Comparison of ENCODE assay signal across 7 mouse cellular contexts in the genomic region with DNA sequence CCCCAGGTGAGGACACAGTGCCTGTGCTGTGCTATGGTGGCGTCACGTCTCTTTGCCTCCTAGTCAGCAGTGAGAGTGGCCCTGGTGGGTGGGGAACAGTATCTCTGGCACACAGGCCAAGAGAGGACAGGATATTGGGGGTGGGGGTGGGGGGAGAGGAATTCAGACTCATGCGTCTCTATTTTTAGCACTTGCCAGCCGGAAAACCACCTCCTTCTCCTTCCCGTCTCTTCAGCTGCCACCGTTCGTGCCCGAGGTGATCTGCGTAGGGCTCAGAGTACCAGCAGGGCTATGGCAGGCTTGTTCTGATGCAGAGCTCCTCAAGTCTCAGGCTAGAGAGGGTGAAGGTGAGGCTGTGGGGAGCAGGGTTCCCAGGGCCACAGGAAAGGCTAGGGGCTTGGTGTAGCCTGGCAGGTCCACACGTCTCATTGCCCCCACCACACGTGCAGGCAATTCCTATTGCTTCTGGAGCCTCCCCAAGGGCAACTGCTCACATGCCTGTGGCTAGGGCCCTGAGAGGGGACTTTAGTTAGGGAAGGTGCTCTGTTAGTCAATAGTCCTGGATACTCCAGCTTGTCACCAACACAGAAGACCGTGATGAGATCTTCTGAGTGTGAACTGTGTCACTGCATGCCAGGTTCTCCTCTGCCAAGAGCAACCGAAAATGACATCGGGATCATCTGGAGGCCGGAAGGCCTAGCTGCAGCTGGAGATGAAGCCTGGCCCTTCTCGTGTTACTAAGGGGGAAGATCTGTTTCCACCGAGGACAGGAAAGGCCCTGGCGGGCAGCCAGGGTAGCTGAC. TPM values are rescaled to one million over a fixed set of nuclear protein-coding genes. Genes with fewer than 3 reads are reported as not detected.
DNase-seq lines count a peak whose midpoint lies in the region; ATAC-seq and TF ChIP-seq lines count a peak whose summit lies in the region.

A gene (plus strand): TSS at position 230 of the 803 bp plus-strand sequence.

- ATAC-seq in heart, postnatal 0 days (ENCODE audit: insufficient read depth, low read depth): peak; percentile 52
- peak; percentile 39 for ATAC-seq in lung, embryonic 16.5 days (ENCODE audit: low read depth)
- ATAC-seq in megakaryocyte-erythroid progenitor cell, adult 5-6 weeks (replicated peaks; ENCODE audit: low FRiP score, low TSS enrichment, poor library complexity, severe bottlenecking): no peak

- TF ChIP-seq EP300 in heart, postnatal 0 days (IDR thresholded peaks at IDR 0.05; ENCODE audit: low read depth): peak; percentile 70

- H3K36me3 ChIP-seq in heart, postnatal 0 days (replicated peaks; ENCODE audit: control insufficient read depth, insufficient read depth, low read length): no peaks in the 10 kb centered on the region
- H3K36me3 ChIP-seq in lung, embryonic 16.5 days (ENCODE audit: control insufficient read depth, insufficient read depth, low read length): no peaks in the 10 kb centered on the region

- 4% methylated on average over 18 of the region's 18 CpGs for WGBS in heart, postnatal 0 days
- WGBS in lung, embryonic 16.5 days: 21% methylated on average over 18 of the region's 18 CpGs

- TF ChIP-seq CTCF in cortical plate, adult 2 months (IDR thresholded peaks at IDR 0.05; ENCODE audit: extremely low read depth, insufficient read depth, low read length): no peak
- TF ChIP-seq CTCF in heart, postnatal 0 days (IDR thresholded peaks at IDR 0.05; ENCODE audit: low read depth): no peak

- TF ChIP-seq POLR2A in cortical plate, adult 2 months (IDR thresholded peaks at IDR 0.05; ENCODE audit: extremely low read depth, insufficient read depth, low read length): no peak

- H3K4me3 ChIP-seq in cortical plate, adult 2 months (ENCODE audit: insufficient read depth, low read length): no peak within 1 kb of the TSS
- H3K4me3 ChIP-seq in heart, postnatal 0 days (ENCODE audit: low read depth, low read length): no peak within 1 kb of the TSS
- H3K4me3 ChIP-seq in lung, embryonic 16.5 days (ENCODE audit: low read length): no peak within 1 kb of the TSS; the same call in 1 of the 2 replicates

- peak within 1 kb of the TSS; percentile 27; the same call in 1 of the 2 replicates for H3K27ac ChIP-seq in cortical plate, adult 2 months (ENCODE audit: insufficient read depth, low read length)
- peak within 1 kb of the TSS; percentile 99 for H3K27ac ChIP-seq in heart, postnatal 0 days (ENCODE audit: low read depth)
- H3K27ac ChIP-seq in lung, embryonic 16.5 days (ENCODE audit: low read length): peak within 1 kb of the TSS; percentile 99

- H3K27me3 ChIP-seq in heart, postnatal 0 days (ENCODE audit: control insufficient read depth, insufficient read depth, low read length): no peaks in the 10 kb centered on the region
- H3K27me3 ChIP-seq in lung, embryonic 16.5 days (ENCODE audit: control insufficient read depth, insufficient read depth, low read depth, low read length): no peaks in the 10 kb centered on the region

- peaks cover 7% of the 10 kb centered on the region for H3K4me1 ChIP-seq in cortical plate, adult 2 months (ENCODE audit: control insufficient read depth, insufficient read depth, low read length)
- H3K4me1 ChIP-seq in heart, postnatal 0 days (ENCODE audit: control insufficient read depth, insufficient read depth): peaks cover 64% of the 10 kb centered on the region
- H3K4me1 ChIP-seq in lung, embryonic 16.5 days (replicated peaks; ENCODE audit: control insufficient read depth, insufficient read depth, low read length): peaks cover 59% of the 10 kb centered on the region

- H3K4me2 ChIP-seq in heart, postnatal 0 days (ENCODE audit: low read depth, low read length): peak within 1 kb of the TSS; percentile 83
- H3K4me2 ChIP-seq in lung, embryonic 16.5 days (ENCODE audit: low read depth, low read length): peak within 1 kb of the TSS; percentile 89

- peak within 1 kb of the TSS; percentile 2; the same call in 1 of the 2 replicates for H3K9ac ChIP-seq in heart, postnatal 0 days (replicated peaks; ENCODE audit: low read depth, low read length)
- peak within 1 kb of the TSS; percentile 64 for H3K9ac ChIP-seq in lung, embryonic 16.5 days (ENCODE audit: low read length)

- H3K9me3 ChIP-seq in heart, postnatal 0 days (replicated peaks; ENCODE audit: control insufficient read depth, low read length): no peaks in the 10 kb centered on the region
- H3K9me3 ChIP-seq in lung, embryonic 16.5 days (ENCODE audit: control insufficient read depth, low read length): no peaks in the 10 kb centered on the region

- no peak for DNase-seq in urinary bladder, adult 2 months (ENCODE audit: low spot score)
- no peak for DNase-seq in urinary bladder, adult 18-20 months (ENCODE audit: low spot score in 2 of 2)
- DNase-seq in heart, postnatal 0 days (ENCODE audit: low spot score): peak; percentile 81
- peak; percentile 75 to 85 for DNase-seq in kidney, postnatal 4 days

RNA-seq across cellular contexts. Expression of the gene that starts here (rescaled TPM):
- 16.4 and 22.2 TPM in 2 replicates for polyA plus RNA-seq in urinary bladder, adult 2 months (2012; rRNA removed)
- 15.3 and 16.3 TPM in 2 replicates for polyA plus RNA-seq in cortical plate, adult 2 months (2012; rRNA removed)
- total RNA-seq in heart, postnatal 0 days (2014; rRNA removed; ENCODE audit: low replicate concordance): 38.2 and 39.1 TPM in 2 replicates
- polyA plus RNA-seq in heart, postnatal 0 days (2015; fragmentation: Nextera tagmentation; extraction: Ambion mirVana): 23.0 and 23.7 TPM in 2 replicates
- polyA plus RNA-seq in lung, embryonic 16.5 days (2015; fragmentation: Nextera tagmentation; extraction: Ambion mirVana): 6.6 and 8.6 TPM in 2 replicates
- total RNA-seq in megakaryocyte-erythroid progenitor cell, adult 5-6 weeks (2014; fragmentation: Nextera tagmentation): 7.5 and 7.9 TPM in 2 replicates
- 5.3 and 6.0 TPM in 2 replicates for total RNA-seq in megakaryocyte-erythroid progenitor cell, adult 5-6 weeks (2017)

Comparison
In these comparisons a context has a peak if more than half of its experiments do, and no peak if none do; other contexts are left out.
1. DNase-seq: peak in heart, postnatal 0 days (single experiment) and kidney, postnatal 4 days (2 of 2); none in urinary bladder, adult 2 months (single experiment) and urinary bladder, adult 18-20 months (0 of 2).
2. H3K27ac ChIP-seq: peak in every context shown above with its lines; median percentile 99 in heart, postnatal 0 days; 99 in lung, embryonic 16.5 days; 27 in cortical plate, adult 2 months.